In genomic region chr3:84615856-84616225, GRCm38 (mm10) we compare ENCODE assay signal across 17 mouse cellular contexts. TPM values are rescaled to one million over a fixed set of nuclear protein-coding genes. Genes with fewer than 3 reads are reported as not detected.
DNase-seq lines count a peak whose midpoint lies in the region; ATAC-seq lines count a peak whose summit lies in the region.
"Had no signal": no experiment of that assay in that cellular context is flagged by ENCODE, and none has a peak within 500 bp of the region (broad histone marks: within the 10 kb centered on the region; RNA-seq: fewer than 3 reads in every experiment).

No protein-coding gene starts in this region.

- H3K9ac ChIP-seq in heart, embryonic 11.5 days (ENCODE audit: low read depth, low read length): no peak overlapping the region
- H3K9ac ChIP-seq in intestine, embryonic 14.5 days (ENCODE audit: low read length): no peak overlapping the region
- H3K9ac ChIP-seq in intestine, embryonic 16.5 days (ENCODE audit: low read depth, low read length): no peak overlapping the region
- 0 out of 2 replicates have a peak overlapping the region, but pooled peaks have one; percentile 20 for H3K9ac ChIP-seq in midbrain, embryonic 12.5 days (replicated peaks)
- H3K9ac ChIP-seq in midbrain, embryonic 15.5 days: no peak overlapping the region
- H3K9ac ChIP-seq: embryonic facial prominence, embryonic 12.5 days; forebrain, embryonic 13.5 days; forebrain, embryonic 15.5 days had no signal

- no peaks in the 10 kb centered on the region for H3K4me1 ChIP-seq in heart, embryonic 11.5 days (ENCODE audit: control insufficient read depth, insufficient read depth, low read length)
- H3K4me1 ChIP-seq in intestine, embryonic 14.5 days (replicated peaks; ENCODE audit: control insufficient read depth, insufficient read depth, low read length): no peaks in the 10 kb centered on the region
- H3K4me1 ChIP-seq in intestine, embryonic 16.5 days (ENCODE audit: control insufficient read depth, insufficient read depth, low read length): no peaks in the 10 kb centered on the region
- no peaks in the 10 kb centered on the region for H3K4me1 ChIP-seq in midbrain, embryonic 12.5 days
- peaks cover 2% of the 10 kb centered on the region; the same call in 1 of the 2 replicates for H3K4me1 ChIP-seq in midbrain, embryonic 15.5 days
- H3K4me1 ChIP-seq: embryonic facial prominence, embryonic 10.5 days; embryonic facial prominence, embryonic 12.5 days; forebrain, embryonic 13.5 days; forebrain, embryonic 15.5 days had no signal

- H3K27ac ChIP-seq in heart, embryonic 11.5 days (ENCODE audit: low read depth, low read length): no peak overlapping the region
- H3K27ac ChIP-seq in intestine, embryonic 14.5 days (ENCODE audit: low read depth): no peak overlapping the region
- H3K27ac ChIP-seq in intestine, embryonic 16.5 days (ENCODE audit: low read length): no peak overlapping the region
- no peak overlapping the region for H3K27ac ChIP-seq in midbrain, embryonic 12.5 days (replicated peaks)
- H3K27ac ChIP-seq in midbrain, embryonic 15.5 days: no peak overlapping the region
- H3K27ac ChIP-seq: embryonic facial prominence, embryonic 10.5 days; embryonic facial prominence, embryonic 12.5 days; forebrain, embryonic 13.5 days; forebrain, embryonic 15.5 days had no signal

- H3K4me3 ChIP-seq in heart, embryonic 11.5 days (ENCODE audit: low read depth, low read length): no peak overlapping the region
- H3K4me3 ChIP-seq in intestine, embryonic 14.5 days (ENCODE audit: low read depth, low read length): no peak overlapping the region
- H3K4me3 ChIP-seq in intestine, embryonic 16.5 days (ENCODE audit: low read length): no peak overlapping the region
- no peak overlapping the region for H3K4me3 ChIP-seq in midbrain, embryonic 12.5 days
- no peak overlapping the region for H3K4me3 ChIP-seq in midbrain, embryonic 15.5 days
- H3K4me3 ChIP-seq: embryonic facial prominence, embryonic 10.5 days; embryonic facial prominence, embryonic 12.5 days; forebrain, embryonic 13.5 days; forebrain, embryonic 15.5 days had no signal

- H3K4me2 ChIP-seq in heart, embryonic 11.5 days: no peak overlapping the region
- no peak overlapping the region for H3K4me2 ChIP-seq in intestine, embryonic 14.5 days (ENCODE audit: low read length)
- H3K4me2 ChIP-seq in intestine, embryonic 16.5 days (ENCODE audit: low read depth, low read length): no peak overlapping the region
- H3K4me2 ChIP-seq in midbrain, embryonic 12.5 days (replicated peaks): no peak overlapping the region
- H3K4me2 ChIP-seq in midbrain, embryonic 15.5 days: no peak overlapping the region
- H3K4me2 ChIP-seq: embryonic facial prominence, embryonic 12.5 days; forebrain, embryonic 13.5 days; forebrain, embryonic 15.5 days had no signal

- no peak for ATAC-seq in heart, embryonic 11.5 days (replicated peaks; ENCODE audit: insufficient number of reproducible peaks, low FRiP score, low TSS enrichment)
- ATAC-seq in intestine, embryonic 14.5 days (replicated peaks; ENCODE audit: low FRiP score, low TSS enrichment, low read depth): no peak
- ATAC-seq in intestine, embryonic 16.5 days: no peak
- ATAC-seq in midbrain, embryonic 12.5 days (ENCODE audit: low FRiP score, low read depth): no peak
- no peak for ATAC-seq in midbrain, embryonic 15.5 days (replicated peaks)
- ATAC-seq: forebrain, embryonic 13.5 days; forebrain, embryonic 15.5 days; Patski had no signal

- H3K36me3 ChIP-seq in heart, embryonic 11.5 days (ENCODE audit: control insufficient read depth, insufficient read depth, low read length): no peaks in the 10 kb centered on the region
- H3K36me3 ChIP-seq in intestine, embryonic 14.5 days (ENCODE audit: control insufficient read depth, insufficient read depth, low read length): no peaks in the 10 kb centered on the region
- no peaks in the 10 kb centered on the region for H3K36me3 ChIP-seq in intestine, embryonic 16.5 days (ENCODE audit: control insufficient read depth, insufficient read depth, low read length)
- H3K36me3 ChIP-seq in midbrain, embryonic 12.5 days: no peaks in the 10 kb centered on the region
- no peaks in the 10 kb centered on the region for H3K36me3 ChIP-seq in midbrain, embryonic 15.5 days (replicated peaks)
- H3K36me3 ChIP-seq: embryonic facial prominence, embryonic 10.5 days; embryonic facial prominence, embryonic 12.5 days; forebrain, embryonic 15.5 days; G1E had no signal

- H3K9me3 ChIP-seq in heart, embryonic 11.5 days (replicated peaks; ENCODE audit: control insufficient read depth, low read length): no peaks in the 10 kb centered on the region
- no peaks in the 10 kb centered on the region for H3K9me3 ChIP-seq in intestine, embryonic 14.5 days (ENCODE audit: control insufficient read depth, low read length)
- H3K9me3 ChIP-seq in intestine, embryonic 16.5 days (ENCODE audit: control insufficient read depth, low read length): no peaks in the 10 kb centered on the region
- H3K9me3 ChIP-seq in midbrain, embryonic 12.5 days: no peaks in the 10 kb centered on the region
- no peaks in the 10 kb centered on the region for H3K9me3 ChIP-seq in midbrain, embryonic 15.5 days
- H3K9me3 ChIP-seq: embryonic facial prominence, embryonic 10.5 days; embryonic facial prominence, embryonic 12.5 days; forebrain, embryonic 13.5 days; forebrain, embryonic 15.5 days had no signal

- H3K27me3 ChIP-seq in heart, embryonic 11.5 days (ENCODE audit: control insufficient read depth, insufficient read depth, low read length): no peaks in the 10 kb centered on the region; the same call in 1 of the 2 replicates
- no peaks in the 10 kb centered on the region for H3K27me3 ChIP-seq in intestine, embryonic 14.5 days (replicated peaks; ENCODE audit: control insufficient read depth, insufficient read depth, low read length)
- no peaks in the 10 kb centered on the region for H3K27me3 ChIP-seq in intestine, embryonic 16.5 days (replicated peaks; ENCODE audit: control insufficient read depth, insufficient read depth, low read length)
- no peaks in the 10 kb centered on the region; the same call in 1 of the 2 replicates for H3K27me3 ChIP-seq in midbrain, embryonic 12.5 days
- H3K27me3 ChIP-seq in midbrain, embryonic 15.5 days (replicated peaks): no peaks in the 10 kb centered on the region
- H3K27me3 ChIP-seq: CH12.LX; embryonic facial prominence, embryonic 12.5 days; forebrain, embryonic 13.5 days; forebrain, embryonic 15.5 days; Patski had no signal

- DNase-seq in heart, adult 11 months: peak; percentile 72
- DNase-seq in intestine, embryonic 14.5 days (ENCODE audit: low spot score): peak; percentile 50
- DNase-seq: adrenal gland, adult 8-10 months had no signal

- 38% methylated on average over 7 of the region's 7 CpGs for WGBS in heart, embryonic 11.5 days (ENCODE audit: insufficient replicate concordance)
- WGBS in intestine, embryonic 14.5 days: 45% methylated on average over 7 of the region's 7 CpGs
- WGBS in intestine, embryonic 16.5 days: 44% methylated on average over 7 of the region's 7 CpGs
- 29% methylated on average over 7 of the region's 7 CpGs for WGBS in midbrain, embryonic 12.5 days
- WGBS in midbrain, embryonic 15.5 days: 25% methylated on average over 7 of the region's 7 CpGs

RNA-seq across cellular contexts. Expression of gene Tigd4, which starts 22.5 kb away (rescaled TPM):
- polyA plus RNA-seq in heart, embryonic 11.5 days (2014; fragmentation: Nextera tagmentation; extraction: Ambion mirVana): not detected in 2 replicates
- polyA plus RNA-seq in intestine, embryonic 14.5 days (2014; fragmentation: Nextera tagmentation; extraction: Ambion mirVana): not detected in 2 replicates
- polyA plus RNA-seq in intestine, embryonic 16.5 days (2015; fragmentation: Nextera tagmentation; extraction: Ambion mirVana): not detected in 2 replicates
- polyA plus RNA-seq in midbrain, embryonic 12.5 days (2016; fragmentation: Nextera tagmentation; extraction: Ambion mirVana): not detected in 2 replicates
- not detected in 2 replicates for polyA plus RNA-seq in midbrain, embryonic 15.5 days (2015; fragmentation: Nextera tagmentation; extraction: Ambion mirVana)
- polyA plus RNA-seq: activated CD4-positive, CD25-positive, alpha-beta regulatory T cell, adult 4 months; CD4-positive, CD25-positive, alpha-beta regulatory T cell, adult 4 months; forebrain, embryonic 11.5 days; forebrain, embryonic 13.5 days; G1E had no signal

RNA-seq across cellular contexts. Expression of gene Arfip1, which starts 33.4 kb away (rescaled TPM):
- 42.6 and 56.9 TPM in 2 replicates for polyA plus RNA-seq in heart, embryonic 11.5 days (2014; fragmentation: Nextera tagmentation; extraction: Ambion mirVana)
- polyA plus RNA-seq in intestine, embryonic 14.5 days (2014; fragmentation: Nextera tagmentation; extraction: Ambion mirVana): 44.7 and 47.9 TPM in 2 replicates
- polyA plus RNA-seq in intestine, embryonic 16.5 days (2015; fragmentation: Nextera tagmentation; extraction: Ambion mirVana): 49.0 and 50.8 TPM in 2 replicates
- polyA plus RNA-seq in midbrain, embryonic 12.5 days (2016; fragmentation: Nextera tagmentation; extraction: Ambion mirVana): 29.7 and 30.2 TPM in 2 replicates
- polyA plus RNA-seq in midbrain, embryonic 15.5 days (2015; fragmentation: Nextera tagmentation; extraction: Ambion mirVana): 21.5 and 22.2 TPM in 2 replicates

RNA-seq across cellular contexts. Expression of gene Tmem154, which starts 50.2 kb away (rescaled TPM):
- 0.44 and 0.49 TPM in 2 replicates for polyA plus RNA-seq in heart, embryonic 11.5 days (2014; fragmentation: Nextera tagmentation; extraction: Ambion mirVana)
- polyA plus RNA-seq in intestine, embryonic 14.5 days (2014; fragmentation: Nextera tagmentation; extraction: Ambion mirVana): 0.93 and 1.7 TPM in 2 replicates
- 1.2 and 1.3 TPM in 2 replicates for polyA plus RNA-seq in intestine, embryonic 16.5 days (2015; fragmentation: Nextera tagmentation; extraction: Ambion mirVana)
- polyA plus RNA-seq in midbrain, embryonic 12.5 days (2016; fragmentation: Nextera tagmentation; extraction: Ambion mirVana): 0.26 and 0.40 TPM in 2 replicates
- 1.2 and 1.7 TPM in 2 replicates for polyA plus RNA-seq in midbrain, embryonic 15.5 days (2015; fragmentation: Nextera tagmentation; extraction: Ambion mirVana)
